13 mouse cellular contexts compared by ENCODE assay signal in the genomic region with DNA sequence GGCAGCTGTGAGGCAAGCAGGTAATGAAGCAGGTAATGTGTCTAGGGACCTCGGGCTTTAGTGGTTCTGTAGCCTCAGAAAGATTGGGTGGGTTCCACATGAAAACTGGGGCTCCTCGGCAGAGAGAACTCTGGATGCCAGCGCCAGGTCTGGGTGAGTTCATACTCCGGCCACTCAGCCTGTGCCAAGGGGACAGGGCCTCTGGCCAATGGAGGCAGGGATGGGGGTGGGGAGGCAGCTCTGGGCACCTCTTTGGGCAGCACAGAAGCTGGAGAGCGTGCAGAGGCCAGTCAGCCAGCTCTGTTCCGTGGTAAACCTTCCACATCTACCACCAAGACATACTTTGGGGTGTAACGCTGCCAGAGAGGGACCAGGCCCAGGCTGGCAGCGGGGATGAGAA. TPM values are rescaled to one million over a fixed set of nuclear protein-coding genes. Genes with fewer than 3 reads are reported as not detected.
A peak's percentile ranks its signal among the peaks of the same experiment; 100 is the strongest.
DNase-seq lines count a peak whose midpoint lies in the region; ATAC-seq and TF ChIP-seq lines count a peak whose summit lies in the region.
"Had no signal": no experiment of that assay in that cellular context is flagged by ENCODE, and none has a peak within 500 bp of the region (broad histone marks: within the 10 kb centered on the region; RNA-seq: fewer than 3 reads in every experiment).

No protein-coding gene starts in this region.

- no peak for TF ChIP-seq CTCF in layer of hippocampus, adult 2 months (conservative IDR thresholded peaks at IDR 0.05)

- 0 out of 2 replicates have a peak overlapping the region, but pooled peaks have one; percentile 10 for H3K4me3 ChIP-seq in layer of hippocampus, adult 2 months
- H3K4me3 ChIP-seq: kidney, embryonic 15.5 days; limb, embryonic 15.5 days had no signal

- no peak for ATAC-seq in megakaryocyte progenitor cell, adult 5-6 weeks (replicated peaks; ENCODE audit: poor library complexity)

- peak overlapping the region; percentile 75 for H3K27ac ChIP-seq in layer of hippocampus, adult 2 months
- H3K27ac ChIP-seq: kidney, embryonic 15.5 days; limb, embryonic 15.5 days had no signal

- DNase-seq in cerebellum, postnatal 14 days: peak; percentile 59 to 69
- no peak for DNase-seq in cerebellum, adult 9-10 months
- DNase-seq in layer of hippocampus, adult 2 months (ENCODE audit: low spot score in 2 of 2): peak; percentile 68 to 72
- no peak for DNase-seq in layer of hippocampus, adult 9-11 months
- peak; percentile 75 to 78 for DNase-seq in right cerebral cortex, postnatal 10 days (ENCODE audit: low spot score in 2 of 2)
- DNase-seq in right cerebral cortex, postnatal 25 days: no peak
- peak; percentile 47 for DNase-seq in right cerebral cortex, postnatal 4 days
- DNase-seq: heart, postnatal 14 days; lung, embryonic 14.5 days had no signal

RNA-seq across cellular contexts. Expression of a gene that starts 9.0 kb away (rescaled TPM):
- total RNA-seq in layer of hippocampus, adult 2 months (2021): 100 to 1,000 TPM; 131 to 138 TPM
- total RNA-seq in megakaryocyte progenitor cell, adult 5-6 weeks (2015): 11.0 and 13.6 TPM in 2 replicates
- total RNA-seq in megakaryocyte progenitor cell, adult 5-6 weeks (2017): 4.8 and 7.1 TPM in 2 replicates

RNA-seq across cellular contexts. Expression of a gene that starts 22.2 kb away (rescaled TPM):
- 10 to 100 TPM; 10.1 to 10.6 TPM for total RNA-seq in layer of hippocampus, adult 2 months (2021)
- 113 and 131 TPM in 2 replicates for total RNA-seq in megakaryocyte progenitor cell, adult 5-6 weeks (2015)
- total RNA-seq in megakaryocyte progenitor cell, adult 5-6 weeks (2017): 113 and 126 TPM in 2 replicates
- total RNA-seq: G1E had no signal

RNA-seq across cellular contexts. Expression of a gene that starts 46.9 kb away (rescaled TPM):
- total RNA-seq in layer of hippocampus, adult 2 months (2021): 10 to 100 TPM; 19.6 to 20.1 TPM
- total RNA-seq in megakaryocyte progenitor cell, adult 5-6 weeks (2015): 163 and 168 TPM in 2 replicates
- 291 and 325 TPM in 2 replicates for total RNA-seq in megakaryocyte progenitor cell, adult 5-6 weeks (2017)

Comparison
In these comparisons a context has a peak if more than half of its experiments do, and no peak if none do; other contexts are left out.
1. DNase-seq: peak in cerebellum, postnatal 14 days (2 of 2), layer of hippocampus, adult 2 months (2 of 2), right cerebral cortex, postnatal 10 days (2 of 2) and right cerebral cortex, postnatal 4 days (single experiment); none in cerebellum, adult 9-10 months (single experiment), layer of hippocampus, adult 9-11 months (single experiment) and right cerebral cortex, postnatal 25 days (single experiment).
2. RNA of a gene that starts 9.0 kb away (total RNA-seq): 131 to 138 TPM in layer of hippocampus, adult 2 months; 4.8 to 13.6 TPM in megakaryocyte progenitor cell, adult 5-6 weeks; every median in the first group is over 4 times any median in the second.
3. RNA of a gene that starts 22.2 kb away (total RNA-seq): 113 to 131 TPM in megakaryocyte progenitor cell, adult 5-6 weeks; 10.1 to 10.6 TPM in layer of hippocampus, adult 2 months; every median in the first group is over 4 times any median in the second.
4. RNA of a gene that starts 46.9 kb away (total RNA-seq): 163 to 325 TPM in megakaryocyte progenitor cell, adult 5-6 weeks; 19.6 to 20.1 TPM in layer of hippocampus, adult 2 months; every median in the first group is over 4 times any median in the second.